Mouse (Mus musculus): Measurements from ENCODE around the gene Klf9.
A peak's percentile ranks its signal among the peaks of the same experiment; 100 is the strongest.

Gene Klf9

GRCm38 (mm10) chr19:23140689-23141317, at the start of gene Klf9:
Gene Klf9, plus strand, starts transcription at chr19:23141226.
- peak; percentile 99 for DNase-seq (ENCODE audit: low read depth, low spot score)

- peak; percentile 91 for DNase-seq (ENCODE audit: low read depth, low spot score)
Measured at GRCm38 (mm10) chr19:23091586-23091985, 49.4 kb upstream of the Klf9 start.

- no peak for DNase-seq (ENCODE audit: low read depth, low spot score)
Measured at GRCm38 (mm10) chr19:23093548-23093947, 47.5 kb upstream of the Klf9 start.

GRCm38 (mm10) chr19:23094906-23095305, 46.1 kb upstream of the Klf9 start:
- no peak for DNase-seq (ENCODE audit: low read depth, low spot score)

- peak; percentile 69 for DNase-seq (ENCODE audit: low read depth, low spot score)
Measured at GRCm38 (mm10) chr19:23106859-23107258, 34.2 kb upstream of the Klf9 start.

GRCm38 (mm10) chr19:23107335-23107734, 33.7 kb upstream of the Klf9 start:
- DNase-seq (ENCODE audit: low read depth, low spot score), result peak; percentile 65

- no peak for DNase-seq (ENCODE audit: low read depth, low spot score)
Measured at GRCm38 (mm10) chr19:23121875-23122274, 19.2 kb upstream of the Klf9 start.

- no peak for DNase-seq (ENCODE audit: low read depth, low spot score)
Measured at GRCm38 (mm10) chr19:23124023-23124550, 16.9 kb upstream of the Klf9 start.

- no peak for DNase-seq (ENCODE audit: low read depth, low spot score)
Measured at GRCm38 (mm10) chr19:23125227-23126150, 15.5 kb upstream of the Klf9 start.

- no peak for DNase-seq (ENCODE audit: low read depth, low spot score)
Measured at GRCm38 (mm10) chr19:23129908-23130307, 11.1 kb upstream of the Klf9 start.

GRCm38 (mm10) chr19:23132106-23132635, 8.9 kb upstream of the Klf9 start:
- peak; percentile 42 for DNase-seq (ENCODE audit: low read depth, low spot score)

GRCm38 (mm10) chr19:23132720-23133426, 8.2 kb upstream of the Klf9 start:
- no peak for DNase-seq (ENCODE audit: low read depth, low spot score)

- peak; percentile 95 for DNase-seq (ENCODE audit: low read depth, low spot score)
Measured at GRCm38 (mm10) chr19:23133427-23134094, 7.5 kb upstream of the Klf9 start.

GRCm38 (mm10) chr19:23134095-23134440, 7.0 kb upstream of the Klf9 start:
- peak; percentile 94 for DNase-seq (ENCODE audit: low read depth, low spot score)

GRCm38 (mm10) chr19:23134441-23135301, 6.4 kb upstream of the Klf9 start:
- peak; percentile 95 for DNase-seq (ENCODE audit: low read depth, low spot score)

GRCm38 (mm10) chr19:23135349-23136201, 5.5 kb upstream of the Klf9 start:
- peak; percentile 98 for DNase-seq (ENCODE audit: low read depth, low spot score)

- DNase-seq (ENCODE audit: low read depth, low spot score), result peak; percentile 98
Measured at GRCm38 (mm10) chr19:23136202-23136850, 4.7 kb upstream of the Klf9 start.

GRCm38 (mm10) chr19:23137295-23137694, 3.7 kb upstream of the Klf9 start:
- DNase-seq (ENCODE audit: low read depth, low spot score), result no peak

All from brain, adult 2 months (tissue).